Mouse (Mus musculus) midbrain, embryonic 11.5 days (tissue): ENCODE measurements around the gene Ankrd23. TPM values are rescaled to one million over a fixed set of nuclear protein-coding genes. Genes with fewer than 3 reads are reported as not detected.

ENCODE experiments used
- ATAC-seq: fragments of 200-750 bp; cut with Nextera tagmentation; 2 replicates; pipeline ENCODE4 v1.8.0; 2017; ENCODE audit warnings: moderate TSS enrichment, moderate library complexity; ENCODE audit not compliant: low FRiP score
- DNase-seq: peaks from one replicate; pipeline ENCODE4 v3.0.0; 2015; ENCODE audit warnings: low spot score; ENCODE audit errors: missing footprints
- H3K27ac ChIP-seq: fragments of 300-500 bp; sonication (generic); 2 replicates; pipeline ENCODE4 v1.5.1; 2014; ENCODE audit warnings: low read depth, low read length
- H3K27me3 ChIP-seq: fragments of 300-500 bp; sonication (generic); 2 replicates; pipeline ENCODE4 v1.6.1; 2014; ENCODE audit warnings: mild to moderate bottlenecking, low read length, moderate library complexity, mixed read lengths; ENCODE audit not compliant: control insufficient read depth, insufficient read depth
- H3K36me3 ChIP-seq: fragments of 300-500 bp; sonication (generic); 2 replicates; pipeline ENCODE4 v1.6.1; 2014; ENCODE audit warnings: mild to moderate bottlenecking, low read length, moderate library complexity, mixed read lengths; ENCODE audit not compliant: control insufficient read depth, insufficient read depth
- H3K4me1 ChIP-seq: fragments of 300-500 bp; sonication (generic); 2 replicates; pipeline ENCODE4 v1.6.1; 2014; ENCODE audit warnings: low read length; ENCODE audit not compliant: control insufficient read depth, insufficient read depth
- H3K4me2 ChIP-seq: fragments of 300-500 bp; sonication (generic); 2 replicates; pipeline ENCODE4 v1.6.1; 2014; ENCODE audit warnings: mild to moderate bottlenecking, moderate library complexity
- H3K4me3 ChIP-seq: fragments of 300-500 bp; sonication (generic); 2 replicates; pipeline ENCODE4 v1.5.1; 2014; ENCODE audit warnings: low read depth, low read length
- H3K9ac ChIP-seq: fragments of 300-500 bp; sonication (generic); 2 replicates; pipeline ENCODE4 v1.6.1; 2014; ENCODE audit warnings: low read length
- H3K9me3 ChIP-seq: fragments of 300-500 bp; sonication (generic); 2 replicates; pipeline ENCODE4 v1.6.1; 2016; ENCODE audit warnings: low read length; ENCODE audit not compliant: control insufficient read depth
- WGBS: fragments of 180-500 bp; shearing (Covaris S2); extraction: QIAGEN DNeasy Blood & Tissue Kit; methylation state at CpG from one replicate; pipeline ENCODE4 v1.1.7; 2014; 5-methylcytosine and 5-hydroxymethylcytosine counted together
- polyA plus RNA-seq: library from polyadenylated mRNA; unstranded; fragments of >200 nt; fragmentation: Nextera tagmentation; extraction: Ambion mirVana; gene quantifications from 2 replicates; pipeline ENCODE4 v1.2.1, GENCODE M21; 2014

Gene Ankrd23
- polyA plus RNA-seq, 1 experiment from 2014 or later: 6.0 TPM

DNA sequence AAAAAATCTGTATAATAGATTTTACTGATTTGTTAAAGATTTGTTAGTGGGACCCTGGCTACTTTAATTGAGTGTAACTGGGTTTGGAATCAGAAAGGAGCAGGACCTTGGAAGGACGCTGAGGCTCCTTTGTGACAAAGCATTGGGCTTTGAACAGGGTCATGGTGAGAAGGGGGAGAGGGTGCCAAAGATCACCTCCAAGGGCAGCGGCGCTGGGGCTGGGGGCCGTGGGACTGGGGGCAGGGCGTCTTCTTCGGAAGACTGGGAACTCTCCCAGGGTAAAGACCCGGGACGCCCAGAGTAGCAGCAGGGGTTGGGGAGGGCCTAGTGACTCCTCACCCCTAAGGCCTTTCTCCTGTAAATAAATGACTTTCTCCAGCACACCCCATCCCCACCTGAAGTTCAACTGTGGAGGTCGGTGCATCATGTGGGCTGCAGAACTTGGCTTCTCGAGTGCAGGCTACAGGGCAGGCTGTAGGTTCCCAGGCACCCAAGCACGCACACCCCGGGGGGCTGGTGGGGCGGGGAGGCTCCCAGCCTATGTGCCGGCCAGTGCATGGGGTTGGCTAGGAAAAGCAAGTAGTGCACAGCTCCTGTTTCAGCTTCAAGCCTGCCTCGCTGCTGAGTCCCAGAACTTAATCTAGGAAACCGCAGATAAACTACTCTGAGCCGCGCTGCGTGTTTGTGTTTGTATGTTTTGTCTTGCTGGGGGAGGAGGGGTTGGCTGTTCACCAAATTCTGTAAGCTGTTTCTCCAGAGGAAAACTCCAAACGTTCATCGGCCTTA, 31.3 kb upstream of the Ankrd23 start:
- H3K4me3 ChIP-seq: no peak overlapping the region
- no peaks in the 10 kb centered on the region for H3K36me3 ChIP-seq
- no peaks in the 10 kb centered on the region for H3K27me3 ChIP-seq
- peaks cover 7% of the 10 kb centered on the region; the same call in 1 of the 2 replicates for H3K4me1 ChIP-seq
- DNase-seq (no peak), ATAC-seq (no peak)
- no peak overlapping the region for H3K9ac ChIP-seq
- 40% methylated on average over 21 of the region's 21 CpGs for WGBS
- H3K4me2 ChIP-seq: no peak overlapping the region
- no peak overlapping the region for H3K27ac ChIP-seq
- H3K9me3 ChIP-seq: no peaks in the 10 kb centered on the region

DNA sequence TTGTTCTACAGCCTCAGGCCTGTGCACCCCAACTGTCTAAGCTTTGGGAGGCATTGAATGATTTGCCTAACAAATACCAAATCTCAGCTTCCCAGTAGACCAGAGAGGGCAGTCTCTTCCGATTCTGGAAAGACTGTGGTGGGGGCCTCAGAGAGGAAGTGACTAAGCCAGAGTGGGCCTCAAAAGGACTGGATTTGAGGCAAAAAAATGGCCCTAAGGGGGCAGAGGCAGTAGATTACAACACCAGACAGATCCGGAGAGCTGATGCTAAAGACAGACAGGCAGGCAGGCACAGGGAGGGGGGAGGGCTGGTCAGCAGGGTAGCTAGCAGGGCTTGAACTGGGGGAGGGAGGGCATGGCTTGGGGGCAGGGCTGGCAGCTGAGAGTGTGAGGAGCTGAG, 29.7 kb upstream of the Ankrd23 start:
- no peak overlapping the region for H3K9ac ChIP-seq
- H3K4me3 ChIP-seq: no peak overlapping the region
- no peaks in the 10 kb centered on the region for H3K36me3 ChIP-seq
- ATAC-seq: no peak
- WGBS: 2% methylated on average over 2 of the region's 2 CpGs
- no peaks in the 10 kb centered on the region for H3K9me3 ChIP-seq
- peaks cover 7% of the 10 kb centered on the region; the same call in 1 of the 2 replicates for H3K4me1 ChIP-seq
- H3K27ac ChIP-seq: no peak overlapping the region
- no peak for DNase-seq
- no peak overlapping the region for H3K4me2 ChIP-seq
- H3K27me3 ChIP-seq: no peaks in the 10 kb centered on the region

DNA sequence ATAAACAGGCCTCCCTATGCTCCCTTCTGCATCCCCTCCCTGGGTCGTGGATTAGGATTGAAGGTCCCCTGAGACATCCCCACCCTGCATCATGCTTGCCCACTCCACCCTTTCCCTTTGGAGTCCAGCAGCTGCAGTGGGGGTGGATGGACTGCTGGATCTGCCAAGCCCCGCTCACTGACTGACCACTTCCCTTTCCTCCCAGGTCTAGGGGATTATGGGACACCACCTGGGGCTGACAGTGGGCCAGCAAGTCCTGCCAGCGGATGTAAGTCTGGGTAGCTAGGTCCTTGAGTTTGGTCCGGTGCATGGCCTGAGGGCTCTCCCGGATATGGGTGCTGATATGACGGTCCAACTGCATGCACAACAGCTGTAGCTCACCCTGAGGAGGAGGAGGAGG, 27.4 kb upstream of the Ankrd23 start:
- Histone ChIP-seq H3K9ac (no peak overlapping the region), H3K27ac (no peak overlapping the region), H3K27me3 (no peaks in the 10 kb centered on the region), H3K4me2 (no peak overlapping the region), H3K36me3 (no peaks in the 10 kb centered on the region), H3K4me3 (no peak overlapping the region), H3K4me1 (peaks cover 11% of the 10 kb centered on the region), H3K9me3 (no peaks in the 10 kb centered on the region)
- WGBS: 82% methylated on average over 6 of the region's 6 CpGs
- ATAC-seq (no peak), DNase-seq (no peak)

DNA sequence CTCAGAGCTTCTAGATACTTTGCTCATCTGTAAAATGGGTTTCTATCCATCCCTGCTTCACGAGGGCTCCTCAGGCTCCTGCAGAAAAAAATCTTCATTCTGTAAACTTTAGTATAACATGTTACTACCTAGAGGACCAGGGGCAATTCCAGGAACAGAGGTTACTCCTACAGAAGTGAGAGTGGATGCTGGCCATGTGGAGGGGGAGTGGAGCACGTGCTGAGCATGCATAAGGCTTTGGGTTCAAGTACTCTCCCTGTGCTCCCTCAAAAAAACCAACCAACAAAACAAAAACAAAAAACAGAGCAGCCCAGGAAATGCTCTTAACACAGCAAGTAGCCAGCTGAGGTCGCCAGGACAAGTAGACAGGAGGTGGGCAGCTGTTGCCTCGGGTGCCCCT, 26.9 kb upstream of the Ankrd23 start:
- ATAC-seq: no peak
- no peaks in the 10 kb centered on the region for H3K27me3 ChIP-seq
- WGBS: 61% methylated on average over 4 of the region's 4 CpGs
- no peak for DNase-seq
- peaks cover 16% of the 10 kb centered on the region for H3K4me1 ChIP-seq
- no peaks in the 10 kb centered on the region for H3K9me3 ChIP-seq
- no peak overlapping the region for H3K4me3 ChIP-seq
- H3K4me2 ChIP-seq: no peak overlapping the region
- H3K9ac ChIP-seq: no peak overlapping the region
- H3K36me3 ChIP-seq: no peaks in the 10 kb centered on the region
- H3K27ac ChIP-seq: no peak overlapping the region

DNA sequence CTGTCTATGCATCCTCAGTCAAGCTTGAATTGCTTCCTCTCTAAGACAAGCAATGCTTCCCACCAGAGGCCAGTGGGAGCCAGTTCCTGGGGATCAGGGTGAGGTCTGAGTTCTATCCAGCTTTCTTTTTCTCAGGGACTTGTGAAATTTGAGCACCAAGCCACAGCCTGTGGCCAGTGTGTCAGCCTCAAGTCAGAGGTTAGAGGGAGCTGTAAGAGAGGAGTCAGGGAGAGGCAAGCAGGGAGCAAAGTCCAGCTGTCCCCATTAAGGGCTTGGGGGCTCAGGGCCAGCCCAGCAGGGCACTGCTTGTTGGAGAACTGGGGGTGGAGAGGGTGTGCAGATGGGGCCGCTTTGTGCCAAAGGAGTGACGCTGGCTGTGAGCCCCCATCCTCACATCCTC, 26.5 kb upstream of the Ankrd23 start:
- Histone ChIP-seq H3K9ac (no peak overlapping the region), H3K4me2 (no peak overlapping the region), H3K4me3 (no peak overlapping the region), H3K9me3 (no peaks in the 10 kb centered on the region), H3K27me3 (no peaks in the 10 kb centered on the region), H3K27ac (no peak overlapping the region), H3K4me1 (peaks cover 17% of the 10 kb centered on the region), H3K36me3 (no peaks in the 10 kb centered on the region)
- DNase-seq: no peak
- no peak for ATAC-seq
- 84% methylated on average over 2 of the region's 2 CpGs for WGBS

DNA sequence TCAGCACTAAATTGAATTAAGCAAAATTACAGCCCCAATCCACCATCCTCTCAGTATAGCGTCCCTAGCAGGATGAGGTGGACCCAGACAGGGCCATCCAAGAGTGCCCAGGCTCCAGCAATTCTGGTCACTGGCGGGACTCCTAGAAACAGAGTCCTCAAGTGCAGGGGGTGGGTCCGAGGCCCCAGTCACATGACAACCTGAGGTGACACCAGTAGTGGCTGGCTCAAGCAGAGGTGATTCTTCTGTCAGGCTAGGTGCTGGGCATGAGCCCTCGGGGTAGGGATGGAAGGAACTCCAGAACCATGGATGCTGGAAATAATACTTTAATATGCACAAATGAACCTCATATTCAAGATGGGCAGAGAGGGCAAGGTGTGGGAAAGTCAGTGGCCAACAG, 25.7 kb upstream of the Ankrd23 start:
- no peak overlapping the region for H3K4me3 ChIP-seq
- no peak overlapping the region for H3K27ac ChIP-seq
- 80% methylated on average over 4 of the region's 4 CpGs for WGBS
- H3K27me3 ChIP-seq: no peaks in the 10 kb centered on the region
- H3K9ac ChIP-seq: no peak overlapping the region
- no peaks in the 10 kb centered on the region for H3K9me3 ChIP-seq
- DNase-seq (no peak), ATAC-seq (no peak)
- no peak overlapping the region for H3K4me2 ChIP-seq
- H3K4me1 ChIP-seq: peaks cover 14% of the 10 kb centered on the region
- H3K36me3 ChIP-seq: no peaks in the 10 kb centered on the region

DNA sequence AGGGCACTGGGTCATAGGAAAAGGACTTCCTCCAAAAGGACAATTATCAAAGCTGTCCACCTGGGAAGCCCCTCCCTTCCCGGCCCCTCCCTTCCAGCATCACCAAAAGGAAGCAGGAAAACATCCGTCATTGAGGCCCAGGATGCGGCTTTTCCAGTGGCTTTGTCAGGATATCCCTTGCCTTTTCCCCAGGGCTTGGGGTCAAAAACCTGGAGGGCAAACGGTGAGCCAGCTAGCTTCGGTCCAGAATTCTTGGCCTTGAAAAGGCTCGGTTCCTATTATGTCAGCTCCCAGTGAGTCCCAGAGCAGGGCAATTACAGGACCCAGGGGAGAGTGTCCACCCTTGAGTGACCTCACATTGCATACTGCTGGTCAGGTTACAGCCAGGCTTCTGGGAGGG, 24.2 kb upstream of the Ankrd23 start:
- ATAC-seq: no peak
- Histone ChIP-seq H3K4me1 (peaks cover 12% of the 10 kb centered on the region), H3K9ac (no peak overlapping the region), H3K27ac (no peak overlapping the region), H3K4me2 (no peak overlapping the region), H3K27me3 (no peaks in the 10 kb centered on the region), H3K9me3 (no peaks in the 10 kb centered on the region), H3K36me3 (no peaks in the 10 kb centered on the region), H3K4me3 (no peak overlapping the region)
- WGBS: 61% methylated on average over 6 of the region's 6 CpGs
- DNase-seq: no peak

DNA sequence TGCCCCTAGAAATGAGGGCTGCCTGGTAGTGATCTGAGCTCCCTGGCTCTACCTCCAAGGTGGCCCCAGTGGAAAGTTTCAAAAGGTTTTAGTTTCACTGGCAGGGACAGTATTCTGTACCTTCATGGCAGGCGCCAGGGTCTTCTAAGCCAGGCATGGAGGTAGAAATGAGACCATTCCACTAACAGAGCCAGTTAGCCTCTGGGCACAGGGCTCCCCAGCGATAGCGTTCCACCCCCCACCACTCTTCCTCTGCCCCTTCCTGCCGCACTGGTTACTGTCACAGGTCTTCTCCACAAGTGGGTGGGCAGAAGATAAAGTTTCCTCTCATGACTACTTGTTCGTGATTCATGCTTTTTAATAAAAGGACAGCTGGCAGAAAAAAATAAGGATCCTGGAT, 23.2 kb upstream of the Ankrd23 start:
- H3K27me3 ChIP-seq: no peaks in the 10 kb centered on the region
- H3K4me2 ChIP-seq: no peak overlapping the region
- ATAC-seq: no peak
- H3K9me3 ChIP-seq: no peaks in the 10 kb centered on the region
- H3K4me3 ChIP-seq: no peak overlapping the region
- DNase-seq: no peak
- H3K27ac ChIP-seq: no peak overlapping the region
- H3K36me3 ChIP-seq: no peaks in the 10 kb centered on the region
- WGBS: 68% methylated on average over 5 of the region's 5 CpGs
- no peak overlapping the region for H3K9ac ChIP-seq
- H3K4me1 ChIP-seq: peaks cover 22% of the 10 kb centered on the region

DNA sequence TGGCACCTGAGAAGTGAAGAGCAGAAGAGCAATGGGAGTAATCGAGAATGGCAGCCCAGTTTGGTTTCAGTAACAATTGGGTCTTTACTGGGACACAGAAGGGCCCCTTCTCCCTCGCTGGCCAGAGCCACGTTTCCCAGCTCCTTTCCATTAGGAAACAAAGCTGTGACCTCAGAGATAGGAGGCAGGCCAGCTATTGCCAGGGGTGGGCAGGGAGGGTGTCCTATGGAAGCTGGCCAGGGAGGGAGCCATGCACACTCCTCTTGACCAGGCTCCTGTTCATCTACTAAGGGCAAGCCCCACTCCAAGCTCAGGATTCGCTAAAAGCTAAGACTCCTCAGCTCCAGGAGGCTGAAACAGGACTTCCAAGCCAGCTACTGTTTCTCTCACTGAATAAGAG, 22.6 kb upstream of the Ankrd23 start:
- H3K4me3 ChIP-seq: no peak overlapping the region
- DNase-seq (no peak), ATAC-seq (no peak)
- H3K9ac ChIP-seq: peak overlapping the region; percentile 97; the same call in 1 of the 2 replicates
- WGBS: 1% methylated on average over 4 of the region's 4 CpGs
- H3K4me1 ChIP-seq: peaks cover 28% of the 10 kb centered on the region
- peak overlapping the region; percentile 99 for H3K4me2 ChIP-seq
- H3K27me3 ChIP-seq: no peaks in the 10 kb centered on the region
- no peak overlapping the region for H3K27ac ChIP-seq
- H3K36me3 ChIP-seq: peaks cover 4% of the 10 kb centered on the region; the same call in 1 of the 2 replicates
- H3K9me3 ChIP-seq: no peaks in the 10 kb centered on the region
